ENCODE assay signal across 12 mouse cellular contexts in the genomic region with DNA sequence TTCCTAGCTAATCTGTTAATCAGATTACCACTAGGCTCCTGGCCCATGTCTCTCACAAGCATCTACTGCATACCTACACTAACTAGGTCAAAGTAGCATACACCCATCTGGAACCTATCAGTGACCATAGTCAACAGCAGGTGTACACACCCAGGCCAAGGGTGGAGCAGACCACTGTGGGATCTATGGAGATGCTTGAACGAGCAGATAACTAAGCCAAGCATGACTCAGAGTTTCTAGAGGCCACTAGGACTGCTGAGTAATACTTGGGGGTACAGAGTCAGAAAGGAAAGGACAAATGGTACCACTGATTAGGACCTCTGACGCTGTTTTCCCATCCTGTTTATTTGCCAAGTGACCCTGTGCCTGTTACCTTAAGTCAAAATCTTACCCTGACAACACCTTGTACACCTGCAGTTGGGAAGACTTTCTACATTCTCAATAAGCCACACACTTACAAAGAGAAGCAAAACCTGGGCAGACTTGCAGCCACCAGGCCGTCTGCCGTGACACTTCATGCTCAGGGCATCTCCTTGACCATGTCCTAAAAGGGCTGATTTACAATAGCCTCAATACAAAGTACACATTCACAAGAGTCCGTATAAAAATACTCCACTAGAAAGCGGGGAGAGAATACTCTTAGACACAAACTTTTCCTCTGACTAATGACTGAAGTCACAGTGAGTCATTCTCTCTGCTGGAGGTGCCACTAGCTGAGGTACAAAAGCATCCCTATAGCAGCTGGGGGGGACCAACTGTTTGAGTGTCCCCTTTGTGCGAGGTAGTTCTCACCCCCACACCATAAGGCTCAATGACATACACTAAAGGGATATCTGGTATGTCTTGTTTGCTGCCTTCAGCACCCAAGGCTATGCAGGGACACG. TPM values are rescaled to one million over a fixed set of nuclear protein-coding genes. Genes with fewer than 3 reads are reported as not detected.
DNase-seq lines count a peak whose midpoint lies in the region; ATAC-seq and TF ChIP-seq lines count a peak whose summit lies in the region.
"Had no signal": no experiment of that assay in that cellular context is flagged by ENCODE, and none has a peak within 500 bp of the region (broad histone marks: within the 10 kb centered on the region; RNA-seq: fewer than 3 reads in every experiment).

No protein-coding gene starts in this region.

- WGBS in heart, embryonic 10.5 days, result 77% methylated on average over 8 of the region's 8 CpGs
- WGBS in liver, postnatal 0 days (ENCODE audit: insufficient replicate concordance), result 72% methylated on average over 8 of the region's 8 CpGs

- no peak overlapping the region for H3K4me3 ChIP-seq in heart, embryonic 10.5 days
- no peak overlapping the region for H3K4me3 ChIP-seq in C2C12 (ENCODE audit: insufficient read depth, poor library complexity, severe bottlenecking)
- no peak overlapping the region for H3K4me3 ChIP-seq in liver, postnatal 0 days (ENCODE audit: low read depth, low read length)

- peaks cover 17% of the 10 kb centered on the region for H3K79me2 ChIP-seq in C2C12 (ENCODE audit: control insufficient read depth, insufficient read depth)

- peak; percentile 100 for TF ChIP-seq EP300 in liver, postnatal 0 days (IDR thresholded peaks at IDR 0.05; ENCODE audit: low read depth)

- H3K4me2 ChIP-seq in liver, postnatal 0 days (ENCODE audit: low read depth, low read length), result no peak overlapping the region

- no peaks in the 10 kb centered on the region for H3K27me3 ChIP-seq in heart, embryonic 10.5 days (ENCODE audit: insufficient read depth, poor library complexity, severe bottlenecking)
- no peaks in the 10 kb centered on the region for H3K27me3 ChIP-seq in C2C12 (ENCODE audit: control insufficient read depth, insufficient read depth, insufficient read length)
- H3K27me3 ChIP-seq in liver, postnatal 0 days (ENCODE audit: insufficient read depth, low read length), result no peaks in the 10 kb centered on the region

- H3ac ChIP-seq in C2C12 (ENCODE audit: control insufficient read depth, insufficient read length, low read depth), result peak overlapping the region; percentile 54

- no peaks in the 10 kb centered on the region for H3K79me3 ChIP-seq in C2C12 (ENCODE audit: low read depth)

- H3K27ac ChIP-seq in heart, embryonic 10.5 days, result peak overlapping the region; percentile 69
- peak overlapping the region; percentile 90 for H3K27ac ChIP-seq in liver, postnatal 0 days (ENCODE audit: low read depth)
- H3K27ac ChIP-seq: kidney, postnatal 0 days had no signal

- peak; percentile 93 for DNase-seq in heart, embryonic 10.5 days (ENCODE audit: low spot score)
- no peak for DNase-seq in heart, postnatal 25 days (ENCODE audit: low spot score)
- DNase-seq in c-Kit-positive CD71-positive TER-119-negative erythroid progenitor cells, embryonic 14.5 days (ENCODE audit: low read depth), result peak; percentile 81
- DNase-seq in liver, postnatal 0 days, result peak; percentile 71
- DNase-seq in thymus, adult 18-20 months, result no peak
- DNase-seq in B cell, adult 2 months, result no peak
- no peak for DNase-seq in kidney, postnatal 10 days
- DNase-seq: thymus, postnatal 36 days had no signal

- H3K9ac ChIP-seq in liver, postnatal 0 days (replicated peaks), result peak overlapping the region; percentile 55

- ATAC-seq in liver, postnatal 0 days, result peak; percentile 98
- ATAC-seq: midbrain, embryonic 16.5 days had no signal

- H3K9me3 ChIP-seq in heart, embryonic 10.5 days, result no peaks in the 10 kb centered on the region
- no peaks in the 10 kb centered on the region for H3K9me3 ChIP-seq in liver, postnatal 0 days (ENCODE audit: low read length)

- intact Hi-C loops in heart, postnatal 25 days (cut with DNase I), result no loop called here

- TF ChIP-seq CTCF in C2C12 (IDR thresholded peaks at IDR 0.05; ENCODE audit: control insufficient read depth, insufficient read depth, insufficient read length), result no peak
- TF ChIP-seq CTCF in liver, postnatal 0 days (IDR thresholded peaks at IDR 0.05; ENCODE audit: low read depth), result 0 out of 2 replicates have a peak, but pooled peaks have one; percentile 10

- H3K36me3 ChIP-seq in heart, embryonic 10.5 days, result peaks cover 77% of the 10 kb centered on the region
- H3K36me3 ChIP-seq in C2C12 (ENCODE audit: control insufficient read depth, insufficient read depth), result peaks cover 70% of the 10 kb centered on the region
- H3K36me3 ChIP-seq in liver, postnatal 0 days (replicated peaks; ENCODE audit: insufficient read depth, low read length), result peaks cover 72% of the 10 kb centered on the region

- H3K4me1 ChIP-seq in heart, embryonic 10.5 days, result no peaks in the 10 kb centered on the region
- peaks cover 25% of the 10 kb centered on the region for H3K4me1 ChIP-seq in liver, postnatal 0 days (ENCODE audit: insufficient read depth)

TF ChIP-seq in C2C12, 6 proteins besides CTCF, POLR2A, EP300 and RAD21:
- TF ChIP-seq FOSL1 (IDR thresholded peaks at IDR 0.05; ENCODE audit: insufficient read depth, low read length, poor library complexity, severe bottlenecking) (peak; percentile 49), MAX (IDR thresholded peaks at IDR 0.05) (no peak), MYOD1 (IDR thresholded peaks at IDR 0.05; ENCODE audit: control insufficient read depth, insufficient read length, low read depth) (peak; percentile 93), MYOG (IDR thresholded peaks at IDR 0.05; ENCODE audit: control insufficient read depth, extremely low read depth, insufficient read length) (no peak), USF1 (IDR thresholded peaks at IDR 0.05; ENCODE audit: low read depth) (no peak), CEBPB (IDR thresholded peaks at IDR 0.05; ENCODE audit: low read depth) (no peak)

RNA-seq across cellular contexts. Expression of gene Nprl3, which starts 16.4 kb away (rescaled TPM):
- polyA plus RNA-seq in heart, embryonic 10.5 days (2016; fragmentation: Nextera tagmentation; extraction: Ambion mirVana), result 43.8 and 44.5 TPM in 2 replicates
- 10 to 100 TPM; 26.8 to 29.8 TPM for total RNA-seq in heart, postnatal 25 days (2021)
- 34.0 TPM for polyA plus RNA-seq in C2C12 (2012; fragmentation: generic; extraction: Trizol)
- polyA plus RNA-seq in liver, postnatal 0 days (2015; fragmentation: Nextera tagmentation; extraction: Ambion mirVana), result 22.8 and 26.2 TPM in 2 replicates

RNA-seq across cellular contexts. Expression of gene Mpg, which starts 24.8 kb away (rescaled TPM):
- 21.3 and 26.3 TPM in 2 replicates for polyA plus RNA-seq in heart, embryonic 10.5 days (2016; fragmentation: Nextera tagmentation; extraction: Ambion mirVana)
- 1 to 10 TPM; 5.1 to 6.0 TPM for total RNA-seq in heart, postnatal 25 days (2021)
- 19.9 TPM for polyA plus RNA-seq in C2C12 (2012; fragmentation: generic; extraction: Trizol)
- polyA plus RNA-seq in liver, postnatal 0 days (2015; fragmentation: Nextera tagmentation; extraction: Ambion mirVana), result 13.5 and 14.2 TPM in 2 replicates

RNA-seq across cellular contexts. Expression of gene Hba-x, which starts 25.1 kb away (rescaled TPM):
- polyA plus RNA-seq in heart, embryonic 10.5 days (2016; fragmentation: Nextera tagmentation; extraction: Ambion mirVana), result 8,501 and 9,179 TPM in 2 replicates
- total RNA-seq in heart, postnatal 25 days (2021), result not detected
- polyA plus RNA-seq in C2C12 (2012; fragmentation: generic; extraction: Trizol), result not detected
- polyA plus RNA-seq in liver, postnatal 0 days (2015; fragmentation: Nextera tagmentation; extraction: Ambion mirVana), result 5.6 and 6.3 TPM in 2 replicates
- total RNA-seq: left cerebral cortex, postnatal 10 days had no signal

RNA-seq across cellular contexts. Expression of gene Rhbdf1, which starts 29.0 kb away (rescaled TPM):
- 40.8 and 42.4 TPM in 2 replicates for polyA plus RNA-seq in heart, embryonic 10.5 days (2016; fragmentation: Nextera tagmentation; extraction: Ambion mirVana)
- total RNA-seq in heart, postnatal 25 days (2021), result 10 to 100 TPM; 21.9 to 25.0 TPM
- polyA plus RNA-seq in C2C12 (2012; fragmentation: generic; extraction: Trizol), result 40.6 TPM
- polyA plus RNA-seq in liver, postnatal 0 days (2015; fragmentation: Nextera tagmentation; extraction: Ambion mirVana), result 4.8 and 6.4 TPM in 2 replicates

RNA-seq across cellular contexts. Expression of gene Hba-a1, which starts 32.2 kb away (rescaled TPM):
- 4,954 and 6,566 TPM in 2 replicates for polyA plus RNA-seq in heart, embryonic 10.5 days (2016; fragmentation: Nextera tagmentation; extraction: Ambion mirVana)
- over 10,000 TPM in 1 of 2 experiments, 1,000 to 10,000 TPM in 1; 9,129 to 20,531 TPM for total RNA-seq in heart, postnatal 25 days (2021)
- polyA plus RNA-seq in C2C12 (2012; fragmentation: generic; extraction: Trizol), result 12.1 TPM
- 32,136 and 32,798 TPM in 2 replicates for polyA plus RNA-seq in liver, postnatal 0 days (2015; fragmentation: Nextera tagmentation; extraction: Ambion mirVana)

Comparison
In these comparisons a context has a peak if more than half of its experiments do, and no peak if none do; other contexts are left out.
1. DNase-seq: peak in heart, embryonic 10.5 days (single experiment), c-Kit-positive CD71-positive TER-119-negative erythroid progenitor cells, embryonic 14.5 days (single experiment) and liver, postnatal 0 days (single experiment); none in heart, postnatal 25 days (single experiment), thymus, adult 18-20 months (0 of 2), B cell, adult 2 months (0 of 2) and kidney, postnatal 10 days (single experiment).
2. RNA of gene Hba-x, which starts 25.1 kb away (polyA plus RNA-seq): 8,501 to 9,179 TPM in heart, embryonic 10.5 days; 5.6 to 6.3 TPM in liver, postnatal 0 days and not detected in C2C12 (single experiment); every median in the first group is over 1,000 times any median in the second.